Mouse (Mus musculus) regulatory T cell (primary cell): ENCODE measurements around the gene Ift122.

Experiments
- in situ Hi-C: fragments of 300-600 bp; cut with MboI, MseI; formaldehyde crosslinking; loops from one replicate; pipeline ENCODE4 v1.15.1; 2025; ENCODE audit warnings: high pct_unique_total_duplicates

The Ift122 gene

DNA sequence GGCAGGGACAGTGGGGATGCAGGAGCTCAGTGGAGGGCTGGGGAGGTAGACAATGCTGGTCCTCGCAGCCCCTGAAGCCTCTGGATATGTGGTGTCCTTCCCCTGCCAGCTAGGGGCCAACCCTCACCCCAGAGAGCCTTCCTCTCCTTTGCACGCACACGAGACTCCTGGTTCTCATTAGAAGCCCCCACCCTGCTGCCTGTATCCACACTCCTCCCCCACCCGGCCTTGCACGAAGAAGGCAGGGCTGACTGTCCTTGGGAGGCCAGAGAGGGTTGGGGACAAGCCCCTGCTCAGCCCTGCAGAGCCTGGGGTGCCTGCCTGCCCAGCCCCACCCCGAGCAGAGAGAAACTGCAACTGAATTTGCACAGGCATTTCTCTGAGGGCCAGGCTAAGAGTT is 104.4 kb downstream of the Ift122 start:
- in situ Hi-C loops: loop anchor here (10.0 kb wide), 1 partner anchor 1907 kb away; the partner anchor contains the start of gene Zfp239

DNA sequence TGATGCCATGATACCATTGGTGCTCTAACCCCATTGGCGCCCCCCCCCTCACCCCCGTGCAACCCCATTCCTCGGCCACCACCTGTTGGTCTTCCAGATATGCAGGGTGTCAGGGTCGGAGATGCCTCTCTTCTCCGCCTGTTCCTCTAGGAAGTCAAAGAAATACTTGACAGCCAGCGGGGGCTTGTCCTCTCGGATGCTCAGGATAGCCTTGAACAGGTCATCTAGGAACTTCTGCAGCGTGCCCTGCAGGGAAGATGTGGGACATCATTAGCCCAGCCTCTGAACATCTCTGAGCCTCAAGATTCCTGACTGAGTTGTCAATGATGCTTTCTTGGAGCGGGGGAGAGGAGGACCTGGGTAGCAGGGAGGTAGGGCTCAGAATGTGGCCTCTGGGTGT is 105.2 kb downstream of the Ift122 start:
- in situ Hi-C loops: loop anchor here (10.0 kb wide), 1 partner anchor 1906 kb away; the partner anchor contains the start of gene Zfp239

DNA sequence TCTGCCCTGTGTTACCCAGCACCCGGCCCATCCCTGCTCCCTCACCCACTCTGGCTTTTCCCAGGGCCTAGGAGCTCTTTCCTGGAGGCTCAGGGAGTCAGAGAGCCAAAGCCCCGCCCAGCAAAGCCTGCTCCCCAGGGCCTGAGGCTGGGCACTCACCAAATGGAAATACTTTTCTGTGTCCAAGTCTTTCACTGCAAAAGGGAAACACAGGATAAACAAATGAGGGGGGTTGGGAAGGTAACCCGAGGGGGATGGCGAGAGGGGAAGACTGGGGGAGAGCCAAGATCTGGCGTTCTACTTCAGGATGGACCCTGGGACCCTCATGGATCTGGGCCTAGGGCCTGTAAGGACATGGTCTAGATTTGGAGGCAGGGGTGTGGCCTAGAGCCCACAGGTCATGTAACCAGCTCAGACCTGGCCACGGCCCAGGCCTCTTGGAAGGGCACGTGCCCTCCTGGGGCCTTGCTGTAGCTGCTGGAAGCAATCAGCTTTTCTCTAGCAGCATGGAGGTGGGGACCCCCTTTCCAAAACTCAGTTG is 106.0 kb downstream of the Ift122 start:
- in situ Hi-C loops: loop anchor here (10.0 kb wide), 1 partner anchor 1906 kb away; the partner anchor contains the start of gene Zfp239

DNA sequence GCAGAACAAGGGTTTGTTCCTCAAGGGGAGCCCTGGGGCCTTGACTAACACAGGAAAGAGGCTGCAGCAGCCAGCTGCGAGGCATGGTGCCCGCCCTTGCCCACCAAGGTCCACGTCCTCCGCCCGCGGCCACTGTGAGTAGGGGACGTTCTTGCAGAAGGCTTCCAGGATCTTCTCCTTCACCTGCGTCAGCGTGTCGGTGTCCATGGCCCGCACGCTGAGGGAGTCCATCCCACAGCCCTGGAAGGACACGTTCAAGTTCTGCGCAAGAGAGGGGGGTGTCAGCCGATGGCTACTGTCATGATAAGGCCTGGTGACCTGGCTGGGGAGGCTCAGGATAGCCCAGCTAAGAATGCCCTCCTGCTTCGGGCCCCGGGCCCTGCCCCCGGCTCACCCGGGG is 107.1 kb downstream of the Ift122 start:
- in situ Hi-C loops: no loop called here

DNA sequence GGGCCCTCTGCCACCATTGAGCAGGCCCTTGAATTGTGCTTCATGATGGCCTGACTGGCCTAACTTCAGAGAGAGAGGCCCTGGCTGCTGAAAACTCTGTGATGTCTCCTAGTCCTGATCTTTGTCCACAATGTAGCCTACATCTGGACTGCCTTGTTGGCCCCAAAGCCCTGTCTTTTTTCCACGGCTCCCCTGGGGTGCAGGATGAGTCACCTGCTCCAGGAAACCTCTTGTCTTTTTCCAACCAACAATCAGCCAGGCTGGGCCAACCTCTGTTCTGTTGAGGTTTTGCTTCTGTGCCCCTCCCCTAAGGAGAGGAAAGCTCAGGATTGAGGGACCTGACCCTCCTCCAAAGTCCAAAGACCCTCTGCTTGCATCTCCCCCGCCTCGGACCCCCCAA is 108.5 kb downstream of the Ift122 start:
- in situ Hi-C loops: no loop called here

DNA sequence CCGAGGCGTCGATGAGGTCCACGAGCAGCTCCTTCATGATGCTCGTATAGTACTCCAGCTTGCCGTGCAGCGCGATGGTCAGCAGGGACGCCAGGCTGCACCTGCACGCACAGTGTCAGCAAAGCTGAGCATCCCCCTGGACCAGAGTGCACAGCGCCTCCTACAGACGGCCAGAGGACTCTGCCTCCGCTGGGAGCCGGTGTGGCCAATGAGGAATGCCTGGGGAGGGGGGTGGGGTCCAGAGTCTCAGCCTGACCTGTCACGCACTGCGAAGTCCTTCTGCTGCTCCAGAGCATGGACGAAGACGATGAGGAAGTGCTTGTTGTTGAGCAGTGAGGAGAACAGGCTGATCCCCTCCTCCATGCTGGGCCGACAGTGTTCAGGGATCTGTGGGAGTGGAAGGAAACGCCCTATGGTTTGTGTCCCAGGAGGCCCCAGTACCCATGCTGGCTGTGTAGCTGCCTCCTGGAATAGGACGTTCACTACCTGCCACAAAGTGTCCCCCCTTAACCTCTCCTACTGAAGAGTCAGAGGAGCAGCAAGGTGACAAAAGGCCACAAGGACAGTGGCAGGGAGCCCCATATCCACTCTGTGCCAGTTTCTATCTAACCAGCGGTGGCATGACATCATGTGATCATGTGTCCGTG is 109.3 kb downstream of the Ift122 start:
- in situ Hi-C loops: no loop called here

DNA sequence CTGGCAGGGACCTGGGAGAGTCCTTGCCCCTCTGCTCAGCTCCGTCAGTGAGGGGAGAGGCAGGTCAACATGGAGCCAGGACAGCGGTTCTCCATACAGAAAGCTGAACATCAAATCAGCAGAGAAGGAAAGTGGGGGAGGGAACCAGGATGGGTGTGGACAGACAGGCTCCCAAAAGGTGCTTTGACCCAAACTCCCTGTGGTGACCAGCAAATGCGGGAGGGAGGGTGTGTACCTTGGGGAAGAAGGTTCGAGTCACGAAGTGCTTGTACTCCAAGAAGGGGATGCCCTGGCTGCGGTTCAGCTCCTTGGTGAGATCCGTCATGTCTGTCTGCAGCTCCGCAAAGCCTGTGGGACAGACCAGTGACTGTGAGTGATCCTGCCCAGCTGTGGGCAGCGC is 110.4 kb downstream of the Ift122 start:
- in situ Hi-C loops: no loop called here

DNA sequence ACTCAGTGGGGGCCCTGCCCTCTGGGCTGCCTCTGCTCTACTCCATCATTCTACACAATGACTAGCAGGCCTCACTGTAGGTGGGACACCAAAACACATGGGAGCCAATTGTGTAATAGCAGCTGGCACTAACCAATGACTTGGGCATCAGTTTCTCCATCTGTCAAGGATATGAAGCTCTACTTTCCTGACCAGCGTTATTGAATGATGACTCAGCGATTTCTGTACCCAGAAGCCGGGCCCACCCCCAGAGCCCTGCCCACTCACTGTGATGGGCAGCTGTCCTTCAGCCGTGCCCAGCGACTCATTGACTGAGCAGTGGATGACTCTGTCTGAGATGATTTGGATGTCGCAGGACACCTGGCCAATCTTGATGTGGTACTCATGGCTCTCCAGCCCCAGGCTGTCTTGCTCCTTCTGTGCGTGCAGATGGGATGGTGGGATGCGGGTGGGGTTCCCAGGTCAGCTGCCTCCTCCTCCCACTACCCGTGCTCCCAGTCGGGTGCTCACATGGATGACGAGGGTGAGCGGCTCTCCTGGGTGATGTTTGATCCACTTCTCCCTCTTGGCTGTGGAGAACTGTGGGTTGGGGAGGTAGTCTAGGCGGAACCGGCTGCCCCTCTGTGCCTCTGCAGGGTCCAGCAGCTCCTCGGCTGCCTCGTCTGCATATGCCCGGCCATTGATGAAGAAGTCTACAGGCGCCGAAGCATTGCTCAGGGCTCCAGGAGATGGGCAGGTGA is 113.1 kb downstream of the Ift122 start:
- in situ Hi-C loops: no loop called here

DNA sequence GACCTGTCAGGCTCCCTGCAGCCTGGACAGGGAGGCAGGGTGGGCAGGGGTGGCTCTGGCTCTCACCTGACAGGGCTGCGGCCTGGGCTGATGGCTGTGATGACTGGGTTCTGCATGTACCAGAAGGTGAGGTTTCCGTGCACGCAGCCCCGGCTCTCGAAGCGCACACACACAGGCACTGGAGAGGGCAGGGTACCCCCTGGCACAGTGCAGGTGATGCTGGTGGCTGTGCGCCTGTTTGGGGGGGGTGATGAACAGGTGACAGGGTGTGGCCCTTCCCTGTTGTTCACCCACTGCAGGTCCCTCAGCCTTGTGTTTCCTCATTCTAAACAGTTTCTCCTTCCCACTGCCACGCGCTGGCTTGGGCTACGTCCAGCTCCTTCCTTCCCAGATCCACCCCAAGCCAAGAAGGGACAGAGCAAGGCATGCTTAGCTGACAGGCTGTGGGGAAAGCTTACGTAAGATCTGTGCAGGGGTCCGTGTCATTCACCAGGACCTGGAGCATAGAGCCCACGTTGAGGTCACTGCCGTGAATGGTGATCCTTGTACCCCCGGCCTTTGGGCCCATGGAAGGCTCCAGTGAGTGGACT is 114.1 kb downstream of the Ift122 start:
- in situ Hi-C loops: no loop called here

DNA sequence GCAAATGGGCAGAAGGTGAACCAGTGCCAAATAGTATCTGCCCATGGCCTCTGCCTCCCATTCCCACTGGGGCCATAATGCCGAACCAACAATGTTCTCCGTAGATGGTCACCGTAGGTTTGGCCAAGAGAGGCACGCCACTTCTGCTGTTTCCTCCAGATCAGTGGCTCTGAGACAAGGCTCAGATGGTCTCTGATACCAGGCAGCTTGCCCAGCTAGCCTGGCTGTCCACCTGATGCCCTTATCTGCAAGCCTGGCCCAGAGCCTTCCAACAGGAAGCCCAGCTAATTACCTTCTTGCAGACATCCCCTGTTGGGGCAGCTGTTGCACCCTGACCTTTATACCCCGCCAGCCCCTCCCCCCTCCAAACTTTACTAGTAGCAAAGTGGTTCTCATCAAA is 114.8 kb downstream of the Ift122 start:
- in situ Hi-C loops: no loop called here

DNA sequence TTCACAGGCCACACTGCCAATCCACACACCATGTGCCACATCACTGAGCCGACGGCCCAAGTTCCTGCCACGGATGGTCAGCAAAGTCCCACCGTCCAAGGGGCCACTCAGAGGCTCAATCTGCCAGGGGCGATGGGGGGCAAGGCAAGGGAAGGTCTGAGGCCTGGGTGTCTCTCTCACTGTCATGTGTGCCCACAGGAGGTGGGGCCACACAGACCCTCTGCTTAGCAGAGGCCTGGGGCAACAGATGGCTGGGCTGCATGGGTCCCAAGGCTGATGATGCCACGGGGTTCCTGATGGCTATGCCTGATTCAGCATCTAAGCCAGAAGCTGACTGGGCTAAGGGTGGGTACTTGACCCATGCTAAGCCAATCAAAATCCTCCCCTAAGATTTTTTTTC is 115.4 kb downstream of the Ift122 start:
- in situ Hi-C loops: no loop called here

DNA sequence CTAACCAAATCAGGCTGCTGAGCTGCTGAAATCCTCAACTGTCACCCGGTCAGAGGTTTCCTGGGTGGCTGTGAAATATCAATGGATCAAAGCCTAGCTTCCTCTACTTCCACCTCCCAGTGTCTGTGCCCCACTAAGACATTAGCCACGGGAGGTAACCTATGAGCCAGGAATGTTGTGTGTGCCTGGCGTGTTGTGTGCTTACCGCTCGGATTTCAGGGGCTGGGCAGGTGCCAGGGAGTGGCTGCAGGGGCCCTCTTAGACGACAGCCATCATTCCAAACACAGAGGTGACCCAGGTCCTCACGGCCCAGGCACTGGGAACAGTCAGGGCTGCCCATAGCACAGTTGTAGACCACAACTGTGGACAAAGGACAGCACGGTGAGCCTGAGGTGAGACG is 115.8 kb downstream of the Ift122 start:
- in situ Hi-C loops: no loop called here

DNA sequence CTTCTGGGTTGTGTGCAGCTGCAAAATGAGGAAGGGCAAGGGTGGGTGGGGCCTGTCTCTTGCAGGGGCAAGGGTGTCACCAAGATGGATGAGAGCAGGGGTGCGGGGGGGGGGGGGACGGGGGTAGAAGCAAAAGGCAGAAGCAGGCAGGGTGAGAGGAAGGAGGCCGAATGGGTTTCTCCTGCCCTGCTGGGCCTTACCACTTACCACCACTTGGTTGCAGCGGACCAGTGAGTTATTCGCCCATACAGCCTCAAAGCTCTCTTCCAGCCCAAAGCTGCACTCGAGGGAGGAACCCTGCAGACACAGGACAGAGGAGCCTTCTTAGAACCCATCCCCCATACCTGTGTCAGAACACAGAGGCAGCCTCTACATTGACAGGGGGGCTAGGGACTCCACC is 116.7 kb downstream of the Ift122 start:
- in situ Hi-C loops: no loop called here

DNA sequence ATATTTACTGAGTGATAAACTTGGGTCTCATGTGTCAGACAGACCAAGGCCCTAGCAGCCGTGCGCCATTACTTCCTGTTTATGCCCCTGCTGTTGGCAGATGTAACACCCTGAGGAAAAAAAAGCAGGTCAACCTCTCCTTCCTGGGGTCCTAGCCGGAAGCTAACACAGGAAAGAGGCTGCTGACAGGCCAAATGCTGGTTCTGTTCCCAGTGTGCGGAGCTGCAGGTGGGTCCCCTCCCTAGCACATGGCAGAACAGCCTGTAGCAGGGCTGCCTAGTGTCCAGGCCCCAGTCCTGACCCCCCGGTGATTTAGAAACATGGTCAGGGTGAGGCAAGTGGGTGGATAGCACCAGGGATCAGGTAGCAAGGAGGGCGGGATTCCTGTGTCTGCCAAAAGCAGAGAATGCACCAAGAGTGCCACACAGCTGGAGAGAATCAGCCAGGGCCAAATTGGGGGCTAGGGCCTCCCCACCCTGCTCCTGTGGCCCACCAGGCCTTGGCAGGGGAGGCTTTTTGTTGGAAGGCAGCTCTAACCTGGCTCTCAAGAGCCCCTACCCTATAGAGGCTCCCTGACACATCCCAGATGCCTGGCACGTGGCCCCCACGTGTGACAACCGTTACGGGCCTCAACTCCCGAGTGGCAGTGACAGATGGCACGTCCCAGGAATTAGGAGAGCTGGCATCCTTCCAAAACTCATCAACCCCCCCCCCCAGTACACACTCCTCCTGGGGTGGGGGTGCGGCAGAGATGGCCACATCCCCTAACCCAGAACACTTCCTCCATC is 118.2 kb downstream of the Ift122 start:
- in situ Hi-C loops: no loop called here

DNA sequence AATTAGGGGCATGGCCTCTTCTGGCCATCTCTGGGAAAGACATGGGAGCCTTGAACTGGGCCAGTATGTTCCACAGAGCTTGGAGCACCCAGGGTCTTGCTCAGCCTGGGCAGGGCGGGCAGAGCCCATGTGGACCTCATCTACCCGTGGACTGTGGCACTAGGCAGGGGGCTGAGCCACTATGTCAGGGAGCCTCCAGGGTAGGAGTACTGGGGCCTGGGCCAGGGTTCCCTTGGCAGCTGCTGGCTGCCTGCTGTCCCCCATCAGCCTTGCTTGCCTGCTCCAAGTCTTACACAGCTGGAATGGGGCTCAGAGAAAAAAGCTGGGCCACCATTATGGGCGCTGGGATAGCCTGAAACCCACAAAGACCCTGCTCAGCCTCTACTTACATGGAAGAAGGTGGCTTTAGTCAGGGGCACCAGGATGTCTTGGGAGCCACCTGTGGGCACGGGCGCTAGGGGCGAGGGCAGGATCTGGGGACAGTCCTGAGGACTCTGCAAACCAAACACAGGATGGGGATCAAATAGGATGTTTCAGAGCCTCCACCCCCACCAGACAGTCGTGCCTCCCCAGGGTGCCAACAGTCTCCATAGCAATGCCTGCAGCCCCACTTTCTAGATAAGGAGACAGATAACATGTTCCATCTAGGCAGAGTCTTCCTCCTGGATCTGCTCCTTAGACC is 119.0 kb downstream of the Ift122 start:
- in situ Hi-C loops: no loop called here

DNA sequence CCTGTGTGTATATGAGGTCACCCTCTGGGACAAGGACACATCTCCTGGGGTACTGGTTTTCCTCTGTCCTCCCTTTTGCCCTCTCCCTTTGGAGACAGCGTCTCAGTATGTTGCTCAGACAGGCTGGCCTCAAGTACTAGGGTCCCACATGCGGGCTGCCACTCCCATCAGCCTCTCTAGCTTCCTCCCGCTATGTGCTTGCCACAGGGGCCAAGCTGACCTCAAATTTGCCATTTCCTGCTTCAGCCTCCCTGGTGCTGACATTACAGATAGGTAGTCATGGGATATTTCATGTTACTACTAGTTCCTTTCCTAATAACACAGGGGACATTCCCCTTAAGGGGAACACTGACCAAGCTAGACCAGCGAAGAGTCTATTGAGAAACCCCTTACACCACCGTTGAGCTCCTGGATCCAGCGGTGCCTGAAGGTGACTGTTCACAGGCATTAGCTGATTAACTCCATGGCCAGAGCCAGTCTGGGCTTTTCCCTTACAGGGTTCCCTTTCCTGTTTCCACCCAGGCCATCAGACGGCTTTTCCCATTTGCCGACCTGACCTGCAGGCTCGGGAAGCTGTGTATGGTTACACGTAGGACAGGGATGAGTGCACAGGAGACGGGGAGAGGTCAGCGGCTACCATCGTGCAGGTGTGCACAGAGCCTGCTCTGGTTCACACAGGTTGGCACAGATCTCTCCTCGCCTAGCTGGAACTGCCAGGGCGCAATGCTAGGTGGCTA is 120.0 kb downstream of the Ift122 start:
- in situ Hi-C loops: no loop called here

DNA sequence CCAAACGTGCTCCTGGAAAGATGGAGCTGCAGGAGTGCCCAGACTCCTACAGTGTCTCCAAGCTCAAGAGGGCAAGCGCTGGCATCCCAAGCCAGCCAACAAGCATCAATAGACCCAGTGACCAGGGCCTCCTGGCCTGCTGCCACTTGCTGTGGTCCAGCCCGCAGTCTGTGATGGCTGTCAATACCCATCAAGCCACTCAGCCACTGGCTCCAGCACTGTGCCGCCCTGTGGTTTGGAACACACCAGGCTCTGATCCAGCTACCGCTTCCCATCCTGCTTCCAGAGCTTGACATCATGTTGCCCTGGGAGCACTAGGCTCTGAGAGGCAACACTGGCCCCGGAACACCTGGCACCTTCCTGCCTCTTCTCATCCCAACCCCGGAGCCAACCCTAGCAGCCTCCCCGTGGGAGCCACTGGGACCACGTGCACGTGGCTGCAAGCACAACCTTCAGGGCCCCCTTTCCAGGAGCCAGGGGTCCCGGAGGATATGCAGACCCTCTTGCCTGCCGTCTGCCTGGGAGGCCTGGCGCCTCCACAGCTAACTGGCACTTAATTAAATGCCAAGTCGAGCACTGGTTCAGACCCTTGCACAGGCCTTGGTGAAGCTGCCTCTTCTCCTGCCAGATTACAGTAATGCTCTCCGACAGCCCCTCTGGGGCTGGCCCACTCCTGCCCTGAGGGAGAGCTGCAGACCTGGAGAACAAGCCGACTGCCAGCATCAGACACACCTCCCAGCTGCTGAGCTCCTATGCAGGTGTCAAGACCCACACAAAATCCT is 120.8 kb downstream of the Ift122 start:
- in situ Hi-C loops: no loop called here

DNA sequence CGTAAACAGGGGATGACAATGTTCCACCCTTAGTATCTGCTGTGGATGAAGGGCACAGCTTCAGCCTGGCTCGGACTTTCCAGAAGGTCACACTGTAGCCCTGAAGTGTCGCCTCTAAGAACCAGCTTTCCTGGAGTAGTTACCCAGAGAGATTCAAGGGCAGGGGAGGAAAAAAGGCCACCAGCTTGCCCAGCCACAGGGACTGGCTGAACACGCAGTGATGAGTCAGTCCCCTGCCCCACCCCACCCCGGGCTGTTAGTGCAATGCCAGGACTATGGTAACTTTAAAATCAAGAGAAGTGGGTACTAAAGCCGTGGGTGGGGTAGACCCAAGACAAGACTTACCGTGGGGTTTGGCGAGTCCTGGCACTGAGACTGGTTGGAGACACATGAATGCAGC is 122.3 kb downstream of the Ift122 start:
- in situ Hi-C loops: no loop called here
